Mouse (Mus musculus): ENCODE data around the gene Serpind1.

DNA sequence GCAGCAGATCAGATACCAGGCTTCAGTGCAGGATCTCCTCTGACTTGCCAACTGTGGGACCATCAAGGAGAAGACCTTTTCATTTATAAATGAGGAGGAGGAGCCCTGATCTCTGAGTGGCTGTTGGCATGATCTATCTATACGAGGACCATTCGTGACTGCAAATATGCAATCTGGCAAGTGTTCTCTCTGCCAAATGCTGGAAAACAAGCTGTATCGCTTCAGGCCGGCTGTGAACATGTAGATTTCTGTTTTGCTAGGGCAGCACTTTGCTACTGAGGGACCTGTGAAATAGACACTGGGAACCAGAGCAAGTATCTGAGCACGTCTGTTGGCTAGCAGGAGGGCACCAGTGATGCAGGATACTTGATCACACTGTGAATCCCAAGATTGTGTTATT is 18.6 kb upstream of the Serpind1 start:
- TF ChIP-seq CTCF (IDR thresholded peaks at IDR 0.05; ENCODE audit: low read depth) (no peak), EP300 (optimal IDR thresholded peaks at IDR 0.05) (no peak)

All from stomach, postnatal 0 days (tissue).